Mouse (Mus musculus): ENCODE measurements around the gene Epha7. TPM values are rescaled to one million over a fixed set of nuclear protein-coding genes. Genes with fewer than 3 reads are reported as not detected.

Gene Epha7
- total RNA-seq, 2 experiments from 2014 or later = 80.1 to 84.8 TPM

GRCm38 (mm10) chr4:28967584-28968315, 154.8 kb downstream of the Epha7 start:
- TF ChIP-seq CTCF (IDR thresholded peaks at IDR 0.05) = no peak
- DNase-seq (ENCODE audit: extremely low spot score in 1 of 2, low spot score in 2 of 2) = no peak
- Histone ChIP-seq H3K27ac (no peak overlapping the region), H3K4me3 (no peak overlapping the region)
- intact Hi-C loops (cut with DNase I) = no loop called here

GRCm38 (mm10) chr4:28998462-28999286, 185.7 kb downstream of the Epha7 start:
- intact Hi-C loops (cut with DNase I) = no loop called here
- no peak for TF ChIP-seq CTCF (IDR thresholded peaks at IDR 0.05)
- no peak overlapping the region for H3K4me3 ChIP-seq
- DNase-seq (ENCODE audit: extremely low spot score in 1 of 2, low spot score in 2 of 2) = no peak
- no peak overlapping the region for H3K27ac ChIP-seq

- intact Hi-C loops (cut with DNase I) = no loop called here
- no peak for DNase-seq (ENCODE audit: extremely low spot score in 1 of 2, low spot score in 2 of 2)
- Histone ChIP-seq H3K27ac (no peak overlapping the region), H3K4me3 (no peak overlapping the region)
- no peak for TF ChIP-seq CTCF (IDR thresholded peaks at IDR 0.05)
Measured at GRCm38 (mm10) chr4:28999287-28999595, 186.3 kb downstream of the Epha7 start.

GRCm38 (mm10) chr4:29010333-29010732, 197.4 kb downstream of the Epha7 start:
- DNase-seq (ENCODE audit: extremely low spot score in 1 of 2, low spot score in 2 of 2) = no peak
- intact Hi-C loops (cut with DNase I) = no loop called here
- no peak for TF ChIP-seq CTCF (IDR thresholded peaks at IDR 0.05)
- no peak overlapping the region for H3K27ac ChIP-seq
- H3K4me3 ChIP-seq = no peak overlapping the region
